In the genomic region with DNA sequence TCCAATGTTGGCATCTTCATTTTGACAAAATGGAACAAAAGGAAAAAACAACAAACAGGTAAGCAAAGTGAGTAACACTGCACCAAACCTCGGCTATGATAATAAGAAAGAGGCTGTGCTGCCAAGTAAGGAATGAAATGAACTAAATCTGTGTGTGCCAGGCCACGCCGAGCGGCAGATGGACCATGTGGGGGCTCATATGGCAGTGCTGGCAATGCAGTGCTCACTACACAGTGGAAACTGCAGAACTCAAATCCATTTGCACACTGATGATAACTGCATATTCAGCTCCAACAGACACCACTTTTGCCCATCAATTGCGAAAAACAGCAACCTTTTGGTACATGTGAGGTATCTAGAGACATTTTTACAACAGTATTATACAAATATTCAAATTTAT, we compare ENCODE assay signal across 12 mouse cellular contexts. TPM values are rescaled to one million over a fixed set of nuclear protein-coding genes. Genes with fewer than 3 reads are reported as not detected.
DNase-seq lines count a peak whose midpoint lies in the region; ATAC-seq lines count a peak whose summit lies in the region.
"Had no signal": no experiment of that assay in that cellular context is flagged by ENCODE, and none has a peak within 500 bp of the region (broad histone marks: within the 10 kb centered on the region; RNA-seq: fewer than 3 reads in every experiment).

No protein-coding gene starts in this region.

- H3K27ac ChIP-seq in forebrain, embryonic 15.5 days (replicated peaks), result peak overlapping the region; percentile 82
- H3K27ac ChIP-seq in forebrain, embryonic 12.5 days, result no peak overlapping the region
- H3K27ac ChIP-seq in intestine, embryonic 16.5 days (ENCODE audit: low read length), result no peak overlapping the region
- H3K27ac ChIP-seq: intestine, embryonic 15.5 days had no signal

- H3K4me2 ChIP-seq in forebrain, embryonic 15.5 days (replicated peaks), result no peak overlapping the region
- H3K4me2 ChIP-seq in forebrain, embryonic 12.5 days, result no peak overlapping the region
- no peak overlapping the region for H3K4me2 ChIP-seq in intestine, embryonic 16.5 days (ENCODE audit: low read depth, low read length)
- H3K4me2 ChIP-seq: intestine, embryonic 15.5 days had no signal

- no peak overlapping the region for H3K4me3 ChIP-seq in forebrain, embryonic 15.5 days
- no peak overlapping the region for H3K4me3 ChIP-seq in forebrain, embryonic 12.5 days (replicated peaks)
- no peak overlapping the region for H3K4me3 ChIP-seq in intestine, embryonic 16.5 days (ENCODE audit: low read length)
- H3K4me3 ChIP-seq: intestine, embryonic 15.5 days had no signal

- no peaks in the 10 kb centered on the region for H3K9me3 ChIP-seq in forebrain, embryonic 15.5 days
- H3K9me3 ChIP-seq in forebrain, embryonic 12.5 days, result no peaks in the 10 kb centered on the region
- H3K9me3 ChIP-seq in intestine, embryonic 16.5 days (ENCODE audit: control insufficient read depth, low read length), result no peaks in the 10 kb centered on the region
- H3K9me3 ChIP-seq: intestine, embryonic 15.5 days had no signal

- DNase-seq in right cerebral cortex, adult 18-20 months, result peak; percentile 59
- no peak for DNase-seq in right cerebral cortex, postnatal 14 days
- peak; percentile 83 to 91 for DNase-seq in layer of hippocampus, adult 8-10 months (ENCODE audit: low spot score in 2 of 2)
- DNase-seq in T-cell, adult 2 months (ENCODE audit: low spot score), result no peak
- no peak for DNase-seq in kidney, postnatal 25 days
- DNase-seq: liver; lung, postnatal 14 days; thymus, adult 18-20 months had no signal

- peaks cover 16% of the 10 kb centered on the region for H3K4me1 ChIP-seq in forebrain, embryonic 15.5 days
- no peaks in the 10 kb centered on the region for H3K4me1 ChIP-seq in forebrain, embryonic 12.5 days
- H3K4me1 ChIP-seq in intestine, embryonic 16.5 days (ENCODE audit: control insufficient read depth, insufficient read depth, low read length), result no peaks in the 10 kb centered on the region
- H3K4me1 ChIP-seq: intestine, embryonic 15.5 days had no signal

- H3K36me3 ChIP-seq in forebrain, embryonic 15.5 days, result peaks cover 15% of the 10 kb centered on the region
- peaks cover 18% of the 10 kb centered on the region for H3K36me3 ChIP-seq in forebrain, embryonic 12.5 days (replicated peaks)
- H3K36me3 ChIP-seq in intestine, embryonic 16.5 days (ENCODE audit: control insufficient read depth, insufficient read depth, low read length), result no peaks in the 10 kb centered on the region
- H3K36me3 ChIP-seq: intestine, embryonic 15.5 days had no signal

- H3K27me3 ChIP-seq in forebrain, embryonic 15.5 days, result no peaks in the 10 kb centered on the region
- H3K27me3 ChIP-seq in forebrain, embryonic 12.5 days, result no peaks in the 10 kb centered on the region
- H3K27me3 ChIP-seq in intestine, embryonic 16.5 days (replicated peaks; ENCODE audit: control insufficient read depth, insufficient read depth, low read length), result no peaks in the 10 kb centered on the region
- H3K27me3 ChIP-seq: intestine, embryonic 15.5 days had no signal

- H3K9ac ChIP-seq in forebrain, embryonic 15.5 days (replicated peaks), result no peak overlapping the region
- H3K9ac ChIP-seq in forebrain, embryonic 12.5 days, result no peak overlapping the region
- H3K9ac ChIP-seq in intestine, embryonic 16.5 days (ENCODE audit: low read depth, low read length), result no peak overlapping the region
- H3K9ac ChIP-seq: intestine, embryonic 15.5 days had no signal

- ATAC-seq in forebrain, embryonic 15.5 days (replicated peaks), result peak; percentile 95
- no peak for ATAC-seq in forebrain, embryonic 12.5 days (ENCODE audit: low FRiP score)
- no peak for ATAC-seq in intestine, embryonic 16.5 days
- ATAC-seq: intestine, embryonic 15.5 days had no signal

- WGBS in forebrain, embryonic 15.5 days, result 50% methylated on average over 5 of the region's 5 CpGs
- 92% methylated on average over 5 of the region's 5 CpGs for WGBS in forebrain, embryonic 12.5 days
- WGBS in intestine, embryonic 16.5 days, result 87% methylated on average over 5 of the region's 5 CpGs

RNA-seq across cellular contexts. Expression of gene Ric3, which starts 43.7 kb away (rescaled TPM):
- 28.2 and 30.4 TPM in 2 replicates for polyA plus RNA-seq in forebrain, embryonic 15.5 days (2015; fragmentation: Nextera tagmentation; extraction: Ambion mirVana)
- 23.6 and 25.1 TPM in 2 replicates for polyA plus RNA-seq in forebrain, embryonic 12.5 days (2016; fragmentation: Nextera tagmentation; extraction: Ambion mirVana)
- total RNA-seq in layer of hippocampus, adult 8-10 months (2022), result 10 to 100 TPM; 66.7 to 77.1 (median 72.9) TPM
- 1.5 and 1.7 TPM in 2 replicates for polyA plus RNA-seq in intestine, embryonic 16.5 days (2015; fragmentation: Nextera tagmentation; extraction: Ambion mirVana)

Comparison
In these comparisons a context has a peak if more than half of its experiments do, and no peak if none do; other contexts are left out.
1. DNase-seq: peak in right cerebral cortex, adult 18-20 months (single experiment) and layer of hippocampus, adult 8-10 months (2 of 2); none in right cerebral cortex, postnatal 14 days (single experiment), T-cell, adult 2 months (single experiment) and kidney, postnatal 25 days (0 of 2).